Mouse (Mus musculus) T-cell, adult 2 months (primary cell): ENCODE data around the gene Mat2a.

ENCODE experiments used
- DNase-seq: peaks from one replicate; pipeline ENCODE4 v3.0.0; 2022; ENCODE audit warnings: low spot score

The Mat2a gene

GRCm38 (mm10) chr6:72415181-72415580 lies 24.2 kb downstream of the Mat2a start:
- DNase-seq, result no peak

GRCm38 (mm10) chr6:72414076-72414756 lies 25.1 kb downstream of the Mat2a start, which contains the start of gene Ggcx:
Gene Ggcx (plus strand): TSS chr6:72414308.
- DNase-seq, result peak; percentile 94

- no peak for DNase-seq
Measured at GRCm38 (mm10) chr6:72410518-72410917, 28.8 kb downstream of the Mat2a start.

GRCm38 (mm10) chr6:72410003-72410402 lies 29.4 kb downstream of the Mat2a start:
- no peak for DNase-seq

GRCm38 (mm10) chr6:72409567-72409966 lies 29.8 kb downstream of the Mat2a start:
- DNase-seq, result peak; percentile 48

- DNase-seq, result peak; percentile 79
Measured at GRCm38 (mm10) chr6:72407119-72407518, 32.2 kb downstream of the Mat2a start.

GRCm38 (mm10) chr6:72405356-72405755 lies 34.0 kb downstream of the Mat2a start:
- no peak for DNase-seq

GRCm38 (mm10) chr6:72401875-72402274 lies 37.5 kb downstream of the Mat2a start:
- DNase-seq, result peak; percentile 73

- DNase-seq, result no peak
Measured at GRCm38 (mm10) chr6:72399967-72400366, 39.4 kb downstream of the Mat2a start.

- DNase-seq, result no peak
Measured at GRCm38 (mm10) chr6:72396837-72397251, 42.5 kb downstream of the Mat2a start.

- no peak for DNase-seq
Measured at GRCm38 (mm10) chr6:72392341-72392740, 47.0 kb downstream of the Mat2a start.

- no peak for DNase-seq
Measured at GRCm38 (mm10) chr6:72390795-72391521, 48.4 kb downstream of the Mat2a start.

- DNase-seq, result peak; percentile 64
Measured at GRCm38 (mm10) chr6:72389941-72390771, 49.2 kb downstream of the Mat2a start, which contains the start of gene Vamp8. Gene Vamp8 (minus strand): TSS chr6:72390703.

- no peak for DNase-seq
Measured at GRCm38 (mm10) chr6:72389471-72389940, 49.9 kb downstream of the Mat2a start.

GRCm38 (mm10) chr6:72388791-72389329 lies 50.5 kb downstream of the Mat2a start:
- DNase-seq, result no peak

GRCm38 (mm10) chr6:72388266-72388665 lies 51.1 kb downstream of the Mat2a start:
- no peak for DNase-seq

- DNase-seq, result no peak
Measured at GRCm38 (mm10) chr6:72387816-72388215, 51.5 kb downstream of the Mat2a start.

GRCm38 (mm10) chr6:72386561-72386960 lies 52.8 kb downstream of the Mat2a start:
- no peak for DNase-seq

GRCm38 (mm10) chr6:72385258-72385657 lies 54.1 kb downstream of the Mat2a start:
- no peak for DNase-seq

GRCm38 (mm10) chr6:72383952-72384351 lies 55.4 kb downstream of the Mat2a start:
- DNase-seq, result no peak

- no peak for DNase-seq
Measured at GRCm38 (mm10) chr6:72383142-72383820, 56.1 kb downstream of the Mat2a start.
